Mouse (Mus musculus): ENCODE measurements at regions not wholly inside any gene's neighbourhood (a gene's known extent, or its start where the extent isn't known, plus 50 kb on each side); places are given as distances from the start of the nearest gene placed in this dataset.

GRCm38 (mm10) chr11:42754481-42755272, 280.9 kb upstream of the Gm9972 start:
- no peak for ATAC-seq
- H3K27me3 ChIP-seq (replicated peaks) = no peaks in the 10 kb centered on the region
- H3K36me3 ChIP-seq = no peaks in the 10 kb centered on the region
- no peak overlapping the region for H3K9ac ChIP-seq
- 65% methylated on average over 6 of the region's 6 CpGs for WGBS
- H3K4me2 ChIP-seq (replicated peaks) = no peak overlapping the region
- no peak overlapping the region for H3K4me3 ChIP-seq (replicated peaks)
- no peak overlapping the region for H3K27ac ChIP-seq
- no peaks in the 10 kb centered on the region for H3K9me3 ChIP-seq
- no peaks in the 10 kb centered on the region for H3K4me1 ChIP-seq (replicated peaks)

- ATAC-seq = no peak
- Histone ChIP-seq H3K4me1 (replicated peaks) (no peaks in the 10 kb centered on the region), H3K36me3 (no peaks in the 10 kb centered on the region), H3K27ac (no peak overlapping the region), H3K4me3 (replicated peaks) (no peak overlapping the region), H3K9ac (no peak overlapping the region), H3K9me3 (no peaks in the 10 kb centered on the region), H3K27me3 (replicated peaks) (no peaks in the 10 kb centered on the region), H3K4me2 (replicated peaks) (no peak overlapping the region)
- 56% methylated on average over 4 of the region's 4 CpGs for WGBS
These were observed 280.1 kb upstream of the Gm9972 start for GRCm38 (mm10) chr11:42755415-42755814.

GRCm38 (mm10) chr11:42765213-42765612, 270.3 kb upstream of the Gm9972 start:
- H3K27me3 ChIP-seq (replicated peaks) = no peaks in the 10 kb centered on the region
- no peaks in the 10 kb centered on the region for H3K36me3 ChIP-seq
- H3K4me1 ChIP-seq (replicated peaks) = no peaks in the 10 kb centered on the region
- no peak for ATAC-seq
- no peak overlapping the region for H3K4me3 ChIP-seq (replicated peaks)
- H3K27ac ChIP-seq = no peak overlapping the region
- no peak overlapping the region for H3K9ac ChIP-seq
- H3K9me3 ChIP-seq = no peaks in the 10 kb centered on the region
- H3K4me2 ChIP-seq (replicated peaks) = no peak overlapping the region

GRCm38 (mm10) chr11:42775074-42775676, 260.4 kb upstream of the Gm9972 start:
- WGBS = 52% methylated on average over 4 of the region's 4 CpGs
- ATAC-seq = no peak
- H3K4me3 ChIP-seq (replicated peaks) = no peak overlapping the region
- no peaks in the 10 kb centered on the region for H3K36me3 ChIP-seq
- no peak overlapping the region for H3K4me2 ChIP-seq (replicated peaks)
- no peaks in the 10 kb centered on the region for H3K9me3 ChIP-seq
- no peaks in the 10 kb centered on the region for H3K27me3 ChIP-seq (replicated peaks)
- no peaks in the 10 kb centered on the region for H3K4me1 ChIP-seq (replicated peaks)
- H3K9ac ChIP-seq = no peak overlapping the region
- no peak overlapping the region for H3K27ac ChIP-seq

- no peaks in the 10 kb centered on the region for H3K27me3 ChIP-seq (replicated peaks)
- no peaks in the 10 kb centered on the region for H3K4me1 ChIP-seq (replicated peaks)
- H3K4me2 ChIP-seq (replicated peaks) = no peak overlapping the region
- no peaks in the 10 kb centered on the region for H3K9me3 ChIP-seq
- no peak overlapping the region for H3K27ac ChIP-seq
- H3K9ac ChIP-seq = no peak overlapping the region
- WGBS = 69% methylated on average over 1 of the region's 1 CpGs
- ATAC-seq = no peak
- H3K4me3 ChIP-seq (replicated peaks) = no peak overlapping the region
- H3K36me3 ChIP-seq = no peaks in the 10 kb centered on the region
These were observed 224.1 kb upstream of the Gm9972 start for GRCm38 (mm10) chr11:42811487-42811886.

- Histone ChIP-seq H3K36me3 (no peaks in the 10 kb centered on the region), H3K27me3 (replicated peaks) (no peaks in the 10 kb centered on the region), H3K4me2 (replicated peaks) (no peak overlapping the region), H3K27ac (no peak overlapping the region), H3K9me3 (no peaks in the 10 kb centered on the region), H3K4me1 (replicated peaks) (no peaks in the 10 kb centered on the region), H3K9ac (no peak overlapping the region), H3K4me3 (replicated peaks) (no peak overlapping the region)
- 68% methylated on average over 2 of the region's 2 CpGs for WGBS
- ATAC-seq = no peak
These were observed 219.8 kb upstream of the Gm9972 start for GRCm38 (mm10) chr11:42815753-42816152.

- H3K27ac ChIP-seq = no peak overlapping the region
- no peak for ATAC-seq
- H3K4me1 ChIP-seq (replicated peaks) = no peaks in the 10 kb centered on the region
- no peak overlapping the region for H3K9ac ChIP-seq
- H3K4me3 ChIP-seq (replicated peaks) = no peak overlapping the region
- no peaks in the 10 kb centered on the region for H3K36me3 ChIP-seq
- no peak overlapping the region for H3K4me2 ChIP-seq (replicated peaks)
- H3K9me3 ChIP-seq = no peaks in the 10 kb centered on the region
- H3K27me3 ChIP-seq (replicated peaks) = no peaks in the 10 kb centered on the region
- 57% methylated on average over 1 of the region's 1 CpGs for WGBS
These were observed 212.7 kb upstream of the Gm9972 start for GRCm38 (mm10) chr11:42822835-42823234.

- 74% methylated on average over 1 of the region's 1 CpGs for WGBS
- no peaks in the 10 kb centered on the region for H3K36me3 ChIP-seq
- H3K27ac ChIP-seq = no peak overlapping the region
- no peak overlapping the region for H3K4me3 ChIP-seq (replicated peaks)
- H3K27me3 ChIP-seq (replicated peaks) = no peaks in the 10 kb centered on the region
- ATAC-seq = no peak
- H3K9ac ChIP-seq = no peak overlapping the region
- no peaks in the 10 kb centered on the region for H3K9me3 ChIP-seq
- H3K4me2 ChIP-seq (replicated peaks) = no peak overlapping the region
- H3K4me1 ChIP-seq (replicated peaks) = no peaks in the 10 kb centered on the region
These were observed 189.8 kb upstream of the Gm9972 start for GRCm38 (mm10) chr11:42845795-42846194.

GRCm38 (mm10) chr11:42854411-42854810, 181.1 kb upstream of the Gm9972 start:
- WGBS = 82% methylated on average over 4 of the region's 4 CpGs
- ATAC-seq = no peak
- no peaks in the 10 kb centered on the region for H3K9me3 ChIP-seq

GRCm38 (mm10) chr11:42857687-42858086, 177.9 kb upstream of the Gm9972 start:
- Histone ChIP-seq H3K27me3 (replicated peaks) (no peaks in the 10 kb centered on the region), H3K9me3 (no peaks in the 10 kb centered on the region), H3K4me1 (replicated peaks) (no peaks in the 10 kb centered on the region), H3K4me2 (replicated peaks) (no peak overlapping the region), H3K27ac (no peak overlapping the region), H3K4me3 (replicated peaks) (no peak overlapping the region), H3K36me3 (no peaks in the 10 kb centered on the region), H3K9ac (no peak overlapping the region)
- no peak for ATAC-seq

More at GRCm38 (mm10) chr11:42854411-42854810, 181.1 kb upstream of the Gm9972 start:
- H3K36me3 ChIP-seq = no peaks in the 10 kb centered on the region
- H3K4me3 ChIP-seq (replicated peaks) = no peak overlapping the region
- no peaks in the 10 kb centered on the region for H3K27me3 ChIP-seq (replicated peaks)
- no peaks in the 10 kb centered on the region for H3K4me1 ChIP-seq (replicated peaks)
- H3K27ac ChIP-seq = no peak overlapping the region
- H3K9ac ChIP-seq = no peak overlapping the region
- no peak overlapping the region for H3K4me2 ChIP-seq (replicated peaks)

GRCm38 (mm10) chr11:42874056-42874455, 161.5 kb upstream of the Gm9972 start:
- no peaks in the 10 kb centered on the region for H3K4me1 ChIP-seq (replicated peaks)
- H3K9ac ChIP-seq = no peak overlapping the region
- H3K27ac ChIP-seq = no peak overlapping the region
- H3K27me3 ChIP-seq (replicated peaks) = no peaks in the 10 kb centered on the region
- H3K36me3 ChIP-seq = no peaks in the 10 kb centered on the region
- 87% methylated on average over 2 of the region's 2 CpGs for WGBS
- H3K4me3 ChIP-seq (replicated peaks) = no peak overlapping the region
- no peak for ATAC-seq
- H3K4me2 ChIP-seq (replicated peaks) = no peak overlapping the region
- no peaks in the 10 kb centered on the region for H3K9me3 ChIP-seq

GRCm38 (mm10) chr11:42900024-42900423, 135.5 kb upstream of the Gm9972 start:
- no peaks in the 10 kb centered on the region for H3K36me3 ChIP-seq
- H3K4me3 ChIP-seq (replicated peaks) = no peak overlapping the region
- 89% methylated on average over 4 of the region's 4 CpGs for WGBS
- no peak for ATAC-seq
- H3K27ac ChIP-seq = no peak overlapping the region
- no peaks in the 10 kb centered on the region for H3K9me3 ChIP-seq
- no peak overlapping the region for H3K4me2 ChIP-seq (replicated peaks)
- H3K4me1 ChIP-seq (replicated peaks) = no peaks in the 10 kb centered on the region
- no peaks in the 10 kb centered on the region for H3K27me3 ChIP-seq (replicated peaks)
- H3K9ac ChIP-seq = no peak overlapping the region

- Histone ChIP-seq H3K27me3 (replicated peaks) (no peaks in the 10 kb centered on the region), H3K4me3 (replicated peaks) (no peak overlapping the region), H3K9me3 (no peaks in the 10 kb centered on the region), H3K4me2 (replicated peaks) (no peak overlapping the region), H3K9ac (no peak overlapping the region), H3K27ac (no peak overlapping the region), H3K36me3 (no peaks in the 10 kb centered on the region), H3K4me1 (replicated peaks) (no peaks in the 10 kb centered on the region)
- ATAC-seq = no peak
- 79% methylated on average over 5 of the region's 5 CpGs for WGBS
These were observed 132.0 kb upstream of the Gm9972 start for GRCm38 (mm10) chr11:42903459-42904012.

All from intestine, embryonic 15.5 days (tissue).